Mouse (Mus musculus): Measurements from ENCODE around the gene Hspb2. TPM values are rescaled to one million over a fixed set of nuclear protein-coding genes. Genes with fewer than 3 reads are reported as not detected.

The Hspb2 gene
- total and polyA plus RNA-seq, 3 experiments: not detected

DNA sequence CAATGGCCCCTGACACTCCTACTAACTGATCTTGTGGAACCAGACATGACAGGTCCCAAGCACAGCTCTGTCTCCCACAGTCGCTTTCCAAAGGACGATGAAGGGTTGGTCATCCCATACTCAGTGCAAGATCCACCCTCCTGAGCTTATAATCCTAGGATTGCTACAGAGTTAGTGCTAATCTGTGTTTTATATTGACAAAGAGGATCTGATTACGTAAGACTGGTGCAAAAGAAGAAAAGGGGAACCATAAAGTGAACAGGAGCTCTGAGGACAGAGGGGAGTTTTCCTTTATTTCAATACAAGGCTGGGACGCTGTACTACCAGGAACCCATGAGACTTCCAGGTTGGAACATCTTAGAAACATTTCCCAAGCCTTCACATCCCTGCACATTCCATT, 40.8 kb downstream of the Hspb2 start:
- no peak overlapping the region for H3K9ac ChIP-seq (ENCODE audit: insufficient read depth, low read depth)
- DNase-seq (ENCODE audit: extremely low read depth): no peak
- in situ Hi-C loops (cut with MboI; ENCODE audit: low pct_ligation_motif_present, low pct_unique_long_range_greater_than_20kb, low sequenced_read_pairs) (no loop called here), dilution Hi-C loops (cut with MboI; ENCODE audit: extremely low pct_ligation_motif_present, extremely low pct_unique_long_range_greater_than_20kb, low sequenced_read_pairs) (no loop called here)
- no peak overlapping the region for H3K4me2 ChIP-seq (ENCODE audit: insufficient read depth, low read depth, poor library complexity, severe bottlenecking)
- H3K27ac ChIP-seq (ENCODE audit: insufficient read depth, low read depth): no peak overlapping the region
- no peaks in the 10 kb centered on the region for H3K4me1 ChIP-seq (ENCODE audit: control insufficient read depth in 1 of 2, insufficient read depth in 2 of 2)
- no peak for TF ChIP-seq JUN (IDR thresholded peaks at IDR 0.05; ENCODE audit: insufficient read depth, low read depth, low read length)
- TF ChIP-seq MYC (IDR thresholded peaks at IDR 0.05; ENCODE audit: low read depth, low read length): no peak
- TF ChIP-seq HCFC1 (IDR thresholded peaks at IDR 0.05; ENCODE audit: low read depth, low read length): no peak
- TF ChIP-seq CHD2 (IDR thresholded peaks at IDR 0.05; ENCODE audit: low read length): no peak
- no peak for TF ChIP-seq BHLHE40 (IDR thresholded peaks at IDR 0.05; ENCODE audit: low read depth, low read length)
- no peak for TF ChIP-seq MEF2A (IDR thresholded peaks at IDR 0.05; ENCODE audit: borderline replicate concordance, low read depth, low read length)
- no peak for TF ChIP-seq SIN3A (IDR thresholded peaks at IDR 0.05; ENCODE audit: low read length)
- TF ChIP-seq POLR2AphosphoS2 (IDR thresholded peaks at IDR 0.05; ENCODE audit: low read depth, low read length): no peak
- TF ChIP-seq MXI1 (IDR thresholded peaks at IDR 0.05; ENCODE audit: low read depth, low read length): no peak
- no peak for TF ChIP-seq TCF12 (IDR thresholded peaks at IDR 0.05; ENCODE audit: low read depth, low read length)
- no peak for TF ChIP-seq POLR2A (IDR thresholded peaks at IDR 0.05; ENCODE audit: low read depth, low read length)
- TF ChIP-seq JUND (conservative IDR thresholded peaks at IDR 0.05; ENCODE audit: low read depth, low read length): no peak
- TF ChIP-seq USF1 (IDR thresholded peaks at IDR 0.05; ENCODE audit: low read depth, low read length): no peak
- TF ChIP-seq NELFE (IDR thresholded peaks at IDR 0.05; ENCODE audit: low read depth, low read length): no peak
- TF ChIP-seq ZKSCAN1 (IDR thresholded peaks at IDR 0.05; ENCODE audit: borderline replicate concordance, low read depth, low read length): no peak
- no peak for TF ChIP-seq RCOR1 (conservative IDR thresholded peaks at IDR 0.05; ENCODE audit: low read depth, low read length)
- no peak for TF ChIP-seq ELF1 (IDR thresholded peaks at IDR 0.05; ENCODE audit: low read depth, low read length)
- TF ChIP-seq PAX5 (IDR thresholded peaks at IDR 0.05; ENCODE audit: low read length): no peak
- TF ChIP-seq KAT2A (IDR thresholded peaks at IDR 0.05; ENCODE audit: insufficient replicate concordance, low read length): no peak
- no peak overlapping the region for H3K4me3 ChIP-seq (replicated peaks in 1 of 3; ENCODE audit: low read depth in 2 of 3, low read length in 2 of 3, poor library complexity in 1 of 3)
- H3K27me3 ChIP-seq (replicated peaks): peaks cover 7% of the 10 kb centered on the region
- no peaks in the 10 kb centered on the region for H3K36me3 ChIP-seq (replicated peaks in 1 of 2; ENCODE audit: control insufficient read depth in 1 of 2, insufficient read depth in 1 of 2, low read length in 1 of 2)
- H3K79me2 ChIP-seq (replicated peaks; ENCODE audit: control insufficient read depth, extremely low read depth, insufficient read depth, poor library complexity, severe bottlenecking): no peaks in the 10 kb centered on the region
- H3K9me3 ChIP-seq (replicated peaks; ENCODE audit: low read length): no peaks in the 10 kb centered on the region

DNA sequence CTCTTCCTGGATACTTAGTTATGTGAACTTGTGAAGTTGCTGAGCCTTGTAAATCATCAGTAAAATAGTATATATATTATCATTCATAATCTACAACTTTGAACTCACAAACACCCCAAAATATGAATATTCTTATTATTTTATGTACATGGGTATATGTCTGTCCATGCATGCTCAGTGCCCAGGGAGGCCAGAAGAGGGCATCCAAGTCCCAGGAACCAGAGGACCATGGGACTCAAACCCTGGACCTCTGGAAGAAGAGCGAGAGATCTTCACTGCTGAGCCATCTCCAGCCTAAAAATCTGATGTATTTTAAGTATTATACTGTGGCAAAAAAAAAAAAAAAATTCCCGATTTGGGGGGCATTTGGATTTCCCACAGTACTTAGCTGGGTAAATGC, 43.0 kb downstream of the Hspb2 start:
- Histone ChIP-seq H3K79me2 (replicated peaks; ENCODE audit: control insufficient read depth, extremely low read depth, insufficient read depth, poor library complexity, severe bottlenecking) (no peaks in the 10 kb centered on the region), H3K4me2 (ENCODE audit: insufficient read depth, low read depth, poor library complexity, severe bottlenecking) (no peak overlapping the region), H3K36me3 (replicated peaks in 1 of 2; ENCODE audit: control insufficient read depth in 1 of 2, insufficient read depth in 1 of 2, low read length in 1 of 2) (no peaks in the 10 kb centered on the region), H3K9ac (ENCODE audit: insufficient read depth, low read depth) (no peak overlapping the region), H3K27me3 (replicated peaks) (peaks cover 2% of the 10 kb centered on the region), H3K4me1 (ENCODE audit: control insufficient read depth in 1 of 2, insufficient read depth in 2 of 2) (no peaks in the 10 kb centered on the region), H3K4me3 (replicated peaks in 1 of 3; ENCODE audit: low read depth in 2 of 3, low read length in 2 of 3, poor library complexity in 1 of 3) (no peak overlapping the region), H3K9me3 (replicated peaks; ENCODE audit: low read length) (no peaks in the 10 kb centered on the region), H3K27ac (ENCODE audit: insufficient read depth, low read depth) (no peak overlapping the region)
- in situ Hi-C loops (cut with MboI; ENCODE audit: low pct_ligation_motif_present, low pct_unique_long_range_greater_than_20kb, low sequenced_read_pairs): no loop called here
- dilution Hi-C loops (cut with MboI; ENCODE audit: extremely low pct_ligation_motif_present, extremely low pct_unique_long_range_greater_than_20kb, low sequenced_read_pairs): no loop called here
- peak; percentile 31 for DNase-seq (ENCODE audit: extremely low read depth)
- TF ChIP-seq IRF4 (IDR thresholded peaks at IDR 0.05; ENCODE audit: low read depth, low read length) (no peak), ZMIZ1 (IDR thresholded peaks at IDR 0.05; ENCODE audit: low read depth, low read length) (no peak), MAFK (IDR thresholded peaks at IDR 0.05; ENCODE audit: insufficient replicate concordance, low read length) (no peak), MAX (IDR thresholded peaks at IDR 0.05; ENCODE audit: low read length) (no peak), HCFC1 (IDR thresholded peaks at IDR 0.05; ENCODE audit: low read depth, low read length) (no peak), ELF1 (IDR thresholded peaks at IDR 0.05; ENCODE audit: low read depth, low read length) (no peak), CTCF (conservative IDR thresholded peaks at IDR 0.05 in 1 of 2, IDR thresholded peaks at IDR 0.05 in 1 of 2; ENCODE audit: low read depth in 2 of 2, low read length in 2 of 2) (peak in 1 of 2 experiments; percentile 74; a peak in 2 of 4 replicates), USF2 (conservative IDR thresholded peaks at IDR 0.05; ENCODE audit: low read depth, low read length) (no peak), MXI1 (IDR thresholded peaks at IDR 0.05; ENCODE audit: low read depth, low read length) (no peak), SMC3 (IDR thresholded peaks at IDR 0.05; ENCODE audit: low read depth, low read length) (peak; percentile 39), JUND (conservative IDR thresholded peaks at IDR 0.05; ENCODE audit: low read depth, low read length) (no peak), EP300 (IDR thresholded peaks at IDR 0.05; ENCODE audit: low read length) (no peak), GABPA (IDR thresholded peaks at IDR 0.05; ENCODE audit: insufficient replicate concordance, low read depth, low read length) (no peak), RAD21 (IDR thresholded peaks at IDR 0.05; ENCODE audit: low read depth, low read length) (peak; percentile 72)

Measured in CH12.LX (cell line).